Mouse (Mus musculus) limb, embryonic 15.5 days (tissue): ENCODE results near the gene Mad1l1. TPM values are rescaled to one million over a fixed set of nuclear protein-coding genes. Genes with fewer than 3 reads are reported as not detected.

Experiments used
- ATAC-seq: fragments of 200-750 bp; cut with Nextera tagmentation; 2 replicates; pipeline ENCODE4 v1.8.0; 2017; ENCODE audit warnings: low read depth, moderate TSS enrichment; ENCODE audit not compliant: insufficient number of reproducible peaks, low FRiP score, low TSS enrichment
- H3K27ac ChIP-seq: fragments of 300-500 bp; sonication (generic); 2 replicates; pipeline ENCODE4 v1.5.1; 2015; ENCODE audit warnings: moderate library complexity, mild to moderate bottlenecking, inconsistent platforms
- H3K27me3 ChIP-seq: fragments of 300-500 bp; sonication (generic); 2 replicates; pipeline ENCODE4 v1.6.1; 2015; ENCODE audit warnings: inconsistent platforms
- H3K36me3 ChIP-seq: fragments of 300-500 bp; sonication (generic); 2 replicates; pipeline ENCODE4 v1.6.1; 2015; ENCODE audit warnings: inconsistent platforms
- H3K4me1 ChIP-seq: fragments of 300-500 bp; sonication (generic); 2 replicates; pipeline ENCODE4 v1.6.1; 2015; ENCODE audit warnings: inconsistent platforms
- H3K4me2 ChIP-seq: fragments of 300-500 bp; sonication (generic); 2 replicates; pipeline ENCODE4 v1.6.1; 2015; ENCODE audit warnings: mild to moderate bottlenecking, inconsistent platforms
- H3K4me3 ChIP-seq: fragments of 300-500 bp; sonication (generic); 2 replicates; pipeline ENCODE4 v1.5.1; 2015; ENCODE audit warnings: mild to moderate bottlenecking, inconsistent platforms
- H3K9ac ChIP-seq: fragments of 300-500 bp; sonication (generic); 2 replicates; pipeline ENCODE4 v1.6.1; 2015; ENCODE audit warnings: inconsistent platforms
- H3K9me3 ChIP-seq: fragments of 300-500 bp; sonication (generic); 2 replicates; pipeline ENCODE4 v1.6.1; 2016; ENCODE audit warnings: inconsistent platforms
- WGBS: fragments of 180-500 bp; shearing (Covaris S2); methylation state at CpG from one replicate; pipeline ENCODE4 v1.1.7; 2015; 5-methylcytosine and 5-hydroxymethylcytosine counted together
- polyA plus RNA-seq: library from polyadenylated mRNA; unstranded; fragments of >200 nt; fragmentation: Nextera tagmentation; extraction: Ambion mirVana; gene quantifications from 2 replicates; pipeline ENCODE4 v1.2.1, GENCODE M21; 2015

Mad1l1 gene
- polyA plus RNA-seq, 1 experiment from 2014 or later: 42.9 TPM

GRCm38 (mm10) chr5:140205991-140206390 is 115.4 kb downstream of the Mad1l1 start:
- Histone ChIP-seq H3K9me3 (no peaks in the 10 kb centered on the region), H3K36me3 (no peaks in the 10 kb centered on the region), H3K27ac (no peak overlapping the region), H3K4me2 (no peak overlapping the region), H3K27me3 (no peaks in the 10 kb centered on the region), H3K4me3 (no peak overlapping the region), H3K9ac (no peak overlapping the region), H3K4me1 (peaks cover 10% of the 10 kb centered on the region)
- WGBS: 80% methylated on average over 2 of the region's 2 CpGs
- no peak for ATAC-seq

DNA sequence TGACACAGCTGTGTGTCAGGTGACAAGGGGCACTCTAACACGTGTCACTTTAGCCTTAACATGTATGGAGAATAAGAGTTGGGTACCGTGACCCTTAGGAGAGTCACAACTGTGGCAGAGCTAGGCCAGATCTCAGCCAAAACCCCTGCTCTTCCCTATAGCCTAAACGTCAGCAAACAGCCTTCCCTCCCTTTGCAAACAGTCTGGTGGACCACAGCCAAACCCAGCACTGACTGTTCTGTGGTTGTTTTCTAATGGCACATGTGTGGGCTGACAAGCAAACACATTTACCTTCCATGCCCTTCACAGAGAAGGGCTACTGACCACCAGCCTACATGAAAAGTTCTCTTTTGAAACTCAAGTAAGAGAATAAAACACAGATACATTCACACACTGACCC is 116.9 kb downstream of the Mad1l1 start:
- no peak for ATAC-seq
- WGBS: 68% methylated on average over 3 of the region's 3 CpGs
- Histone ChIP-seq H3K9me3 (no peaks in the 10 kb centered on the region), H3K36me3 (no peaks in the 10 kb centered on the region), H3K27me3 (no peaks in the 10 kb centered on the region), H3K4me3 (no peak overlapping the region), H3K4me2 (no peak overlapping the region), H3K4me1 (peaks cover 10% of the 10 kb centered on the region), H3K9ac (no peak overlapping the region), H3K27ac (no peak overlapping the region)

DNA sequence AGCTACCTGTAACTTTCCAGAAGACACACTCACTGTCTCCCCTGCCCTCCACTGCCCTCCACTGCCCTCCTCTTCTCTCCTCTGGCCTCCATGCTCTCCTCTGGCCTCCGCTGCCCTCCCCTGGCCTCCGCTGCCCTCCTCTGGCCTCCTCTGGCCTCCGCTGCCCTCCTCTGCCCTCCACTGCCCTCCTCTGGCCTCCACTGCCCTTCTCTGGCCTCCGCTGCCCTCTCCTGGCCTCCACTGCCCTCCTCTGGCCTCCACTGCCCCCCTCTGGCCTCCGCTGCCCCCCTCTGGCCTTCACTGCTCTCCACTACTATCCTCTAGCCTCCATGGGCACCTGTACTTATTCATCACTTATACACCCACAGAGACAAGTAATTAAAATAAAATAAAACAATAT is 117.3 kb downstream of the Mad1l1 start:
- H3K36me3 ChIP-seq: no peaks in the 10 kb centered on the region
- H3K4me2 ChIP-seq: no peak overlapping the region
- H3K27me3 ChIP-seq: no peaks in the 10 kb centered on the region
- no peak overlapping the region for H3K27ac ChIP-seq
- no peak overlapping the region for H3K4me3 ChIP-seq
- WGBS: 92% methylated on average over 5 of the region's 5 CpGs
- H3K9ac ChIP-seq: no peak overlapping the region
- ATAC-seq: no peak
- H3K9me3 ChIP-seq: no peaks in the 10 kb centered on the region
- peaks cover 7% of the 10 kb centered on the region for H3K4me1 ChIP-seq

DNA sequence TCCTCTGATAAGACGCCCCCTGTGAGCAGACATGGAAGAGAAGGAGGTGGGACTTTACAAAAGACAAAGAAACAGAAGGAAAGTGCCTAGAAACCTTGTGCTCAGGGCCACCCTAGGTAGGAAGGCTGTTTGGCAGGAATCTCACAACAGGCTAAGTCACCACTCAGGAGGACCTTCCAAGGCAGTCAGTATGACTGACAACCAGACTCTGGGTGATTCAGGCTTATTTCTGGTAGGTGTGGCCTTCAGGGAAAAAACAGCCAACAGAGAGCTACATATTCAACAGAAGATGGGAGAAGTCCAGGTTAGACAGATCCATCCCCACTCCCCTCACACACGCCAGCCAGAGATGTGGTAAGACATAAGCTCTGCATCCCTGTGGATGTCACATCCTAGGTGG is 118.9 kb downstream of the Mad1l1 start:
- 75% methylated on average over 2 of the region's 2 CpGs for WGBS
- H3K9ac ChIP-seq: no peak overlapping the region
- no peak overlapping the region for H3K27ac ChIP-seq
- H3K4me2 ChIP-seq: no peak overlapping the region
- no peak overlapping the region for H3K4me3 ChIP-seq
- H3K4me1 ChIP-seq: no peaks in the 10 kb centered on the region; the same call in 1 of the 2 replicates
- no peaks in the 10 kb centered on the region for H3K36me3 ChIP-seq
- H3K27me3 ChIP-seq: no peaks in the 10 kb centered on the region
- ATAC-seq: no peak
- H3K9me3 ChIP-seq: no peaks in the 10 kb centered on the region

DNA sequence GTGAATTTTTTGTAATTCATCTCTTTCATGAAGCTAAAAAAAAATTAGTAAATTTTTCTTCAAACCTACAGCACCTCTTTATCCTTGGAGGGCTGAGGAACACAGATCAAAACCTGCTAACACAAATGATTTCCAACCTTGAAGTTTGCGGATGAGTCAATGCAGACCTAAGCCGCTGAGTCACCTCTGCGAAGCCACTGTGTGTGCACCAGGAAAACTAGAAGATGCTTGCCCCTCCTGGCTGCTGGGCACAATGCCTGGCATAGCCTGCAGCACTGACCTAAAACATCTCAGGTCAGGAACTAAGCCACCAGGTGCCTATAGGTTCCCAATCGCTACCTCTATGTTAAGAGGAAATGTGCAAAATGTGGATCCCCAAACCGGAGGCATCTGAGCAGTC is 119.8 kb downstream of the Mad1l1 start:
- 86% methylated on average over 5 of the region's 5 CpGs for WGBS
- H3K27me3 ChIP-seq: no peaks in the 10 kb centered on the region
- no peak overlapping the region for H3K9ac ChIP-seq
- no peak overlapping the region for H3K4me3 ChIP-seq
- no peak for ATAC-seq
- H3K9me3 ChIP-seq: no peaks in the 10 kb centered on the region
- no peaks in the 10 kb centered on the region for H3K36me3 ChIP-seq
- no peaks in the 10 kb centered on the region; the same call in 1 of the 2 replicates for H3K4me1 ChIP-seq
- H3K4me2 ChIP-seq: no peak overlapping the region
- no peak overlapping the region for H3K27ac ChIP-seq

DNA sequence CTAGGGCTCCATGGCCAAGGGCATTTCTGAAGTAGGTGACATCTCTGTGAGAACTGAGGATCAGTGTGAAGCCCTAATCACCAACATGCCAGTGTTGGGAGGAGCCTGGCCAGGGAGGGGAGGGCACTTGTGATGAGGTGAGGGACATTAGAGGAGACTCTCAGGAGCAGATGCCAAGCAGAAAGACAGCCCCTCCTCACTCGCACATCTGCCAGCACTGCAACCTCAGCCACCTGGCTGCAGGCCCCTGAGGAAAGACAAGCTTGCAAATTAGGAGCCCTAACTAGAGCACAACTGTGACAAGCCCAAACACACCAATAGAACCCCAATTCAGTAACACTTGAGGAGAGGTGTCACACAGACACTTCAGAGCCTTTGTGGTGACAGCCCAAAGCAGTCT is 120.2 kb downstream of the Mad1l1 start:
- no peaks in the 10 kb centered on the region for H3K9me3 ChIP-seq
- H3K4me1 ChIP-seq: no peaks in the 10 kb centered on the region; the same call in 1 of the 2 replicates
- H3K27me3 ChIP-seq: no peaks in the 10 kb centered on the region
- H3K36me3 ChIP-seq: no peaks in the 10 kb centered on the region
- no peak overlapping the region for H3K4me2 ChIP-seq
- 48% methylated on average over 1 of the region's 1 CpGs for WGBS
- no peak overlapping the region for H3K4me3 ChIP-seq
- ATAC-seq: no peak
- H3K9ac ChIP-seq: no peak overlapping the region
- H3K27ac ChIP-seq: no peak overlapping the region

DNA sequence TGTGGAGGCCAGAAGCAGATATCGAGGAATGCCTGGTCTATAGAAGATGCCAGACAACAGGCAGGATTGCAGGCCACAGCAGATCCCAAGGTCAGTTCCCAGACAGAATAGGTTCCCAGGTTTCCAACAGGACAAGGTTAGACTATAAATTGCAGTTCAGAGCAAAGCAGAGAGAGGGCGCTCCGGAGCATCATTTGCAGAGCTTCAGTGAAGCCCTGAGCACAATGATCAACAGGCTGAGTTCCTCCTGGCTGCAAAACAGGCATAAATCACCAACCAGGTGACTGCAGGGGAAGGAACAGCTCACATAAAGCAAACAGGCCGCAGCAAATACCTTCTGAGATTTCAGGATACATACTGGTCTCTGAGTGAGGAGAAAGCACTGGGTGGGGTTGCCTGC is 123.6 kb downstream of the Mad1l1 start:
- H3K4me3 ChIP-seq: no peak overlapping the region
- H3K27me3 ChIP-seq: no peaks in the 10 kb centered on the region
- H3K4me1 ChIP-seq: peaks cover 10% of the 10 kb centered on the region
- no peaks in the 10 kb centered on the region for H3K9me3 ChIP-seq
- H3K27ac ChIP-seq: no peak overlapping the region
- H3K36me3 ChIP-seq: peaks cover 9% of the 10 kb centered on the region; the same call in 1 of the 2 replicates
- H3K4me2 ChIP-seq: no peak overlapping the region
- ATAC-seq: no peak
- H3K9ac ChIP-seq: no peak overlapping the region
- WGBS: 22% methylated on average over 4 of the region's 4 CpGs

GRCm38 (mm10) chr5:140196446-140196845 is 124.9 kb downstream of the Mad1l1 start:
- 76% methylated on average over 3 of the region's 3 CpGs for WGBS
- Histone ChIP-seq H3K36me3 (peaks cover 11% of the 10 kb centered on the region; the same call in 1 of the 2 replicates), H3K4me1 (peaks cover 13% of the 10 kb centered on the region), H3K27me3 (no peaks in the 10 kb centered on the region), H3K4me3 (no peak overlapping the region), H3K4me2 (no peak overlapping the region), H3K27ac (no peak overlapping the region), H3K9me3 (no peaks in the 10 kb centered on the region), H3K9ac (no peak overlapping the region)
- no peak for ATAC-seq

DNA sequence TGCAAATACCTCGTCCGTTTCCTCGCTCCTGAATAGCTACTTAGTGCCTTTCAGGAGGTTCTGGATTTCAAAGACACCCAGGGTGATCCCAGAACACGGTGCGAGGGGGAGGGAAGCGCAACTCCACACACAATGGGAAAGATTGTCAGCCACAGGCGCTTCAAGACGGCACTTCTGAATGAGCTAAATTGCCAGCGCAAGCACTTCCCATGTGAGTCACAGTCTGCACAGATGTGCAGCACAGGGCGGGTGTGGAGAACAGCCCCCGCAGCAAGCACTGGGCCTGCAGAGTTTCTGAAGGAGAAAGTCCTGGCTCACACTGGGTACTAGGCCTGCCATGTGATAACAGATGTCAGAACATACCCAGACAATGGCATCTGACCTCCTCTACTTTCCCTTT is 127.2 kb downstream of the Mad1l1 start:
- H3K4me2 ChIP-seq: no peak overlapping the region
- peaks cover 11% of the 10 kb centered on the region; the same call in 1 of the 2 replicates for H3K36me3 ChIP-seq
- no peak overlapping the region for H3K27ac ChIP-seq
- H3K9me3 ChIP-seq: no peaks in the 10 kb centered on the region
- H3K4me3 ChIP-seq: no peak overlapping the region
- ATAC-seq: no peak
- WGBS: 75% methylated on average over 11 of the region's 11 CpGs
- no peaks in the 10 kb centered on the region for H3K27me3 ChIP-seq
- H3K4me1 ChIP-seq: peaks cover 24% of the 10 kb centered on the region
- H3K9ac ChIP-seq: no peak overlapping the region

DNA sequence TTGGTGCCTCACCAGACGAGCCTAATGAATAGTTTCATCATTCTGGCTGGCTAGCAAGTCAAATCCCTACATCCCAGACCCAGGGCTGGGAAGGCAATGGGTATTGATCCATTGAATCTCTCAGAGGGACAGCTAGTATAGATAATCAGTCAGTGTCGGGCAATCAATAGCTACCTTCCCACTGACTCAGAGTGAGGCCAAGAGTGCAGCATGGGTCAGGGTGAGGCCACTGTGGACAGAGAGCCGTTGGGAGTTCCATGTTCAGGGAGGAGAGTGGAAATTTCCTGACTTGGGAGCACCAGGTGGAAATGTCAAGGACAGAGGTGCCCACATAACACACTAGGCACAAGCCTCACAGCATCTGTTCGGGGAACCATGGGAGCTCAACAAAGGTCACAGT is 129.8 kb downstream of the Mad1l1 start:
- no peaks in the 10 kb centered on the region for H3K27me3 ChIP-seq
- 67% methylated on average over 4 of the region's 4 CpGs for WGBS
- peaks cover 11% of the 10 kb centered on the region; the same call in 1 of the 2 replicates for H3K36me3 ChIP-seq
- H3K4me2 ChIP-seq: no peak overlapping the region
- no peaks in the 10 kb centered on the region for H3K9me3 ChIP-seq
- no peak overlapping the region for H3K4me3 ChIP-seq
- H3K9ac ChIP-seq: no peak overlapping the region
- H3K27ac ChIP-seq: no peak overlapping the region
- no peak for ATAC-seq
- peaks cover 24% of the 10 kb centered on the region for H3K4me1 ChIP-seq

DNA sequence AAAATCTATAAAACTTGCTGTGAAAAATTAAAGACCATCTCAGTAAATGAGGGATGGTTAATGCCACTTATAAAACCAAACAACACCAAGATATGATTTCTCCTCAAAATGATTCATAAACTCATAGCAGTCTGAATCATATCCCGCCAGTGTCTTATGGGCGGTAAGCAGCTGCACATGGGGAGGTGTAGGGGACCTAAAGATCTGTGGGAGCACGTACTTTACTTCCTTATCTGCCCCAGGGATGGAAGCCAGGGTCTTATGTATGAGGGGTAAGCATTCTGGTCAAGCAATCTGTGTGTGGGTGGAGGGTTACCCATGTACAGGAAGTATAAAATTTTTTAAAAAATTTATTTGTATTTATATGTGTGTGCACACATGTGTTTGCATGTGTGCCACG is 135.0 kb downstream of the Mad1l1 start:
- no peaks in the 10 kb centered on the region for H3K9me3 ChIP-seq
- WGBS: 85% methylated on average over 4 of the region's 4 CpGs
- no peaks in the 10 kb centered on the region for H3K27me3 ChIP-seq
- H3K36me3 ChIP-seq: no peaks in the 10 kb centered on the region
- no peak overlapping the region for H3K9ac ChIP-seq
- H3K4me1 ChIP-seq: peaks cover 10% of the 10 kb centered on the region
- ATAC-seq: no peak
- H3K4me3 ChIP-seq: no peak overlapping the region
- H3K27ac ChIP-seq: no peak overlapping the region
- H3K4me2 ChIP-seq: no peak overlapping the region

- Histone ChIP-seq H3K27me3 (no peaks in the 10 kb centered on the region), H3K4me1 (0 out of 2 replicates have a peak, but pooled peaks cover 6% of the 10 kb centered on the region), H3K9me3 (no peaks in the 10 kb centered on the region), H3K27ac (no peak overlapping the region), H3K4me3 (no peak overlapping the region), H3K36me3 (no peaks in the 10 kb centered on the region), H3K4me2 (no peak overlapping the region), H3K9ac (no peak overlapping the region)
- no peak for ATAC-seq
- 87% methylated on average over 6 of the region's 6 CpGs for WGBS
Measured at GRCm38 (mm10) chr5:140185757-140186156, 135.6 kb downstream of the Mad1l1 start.

DNA sequence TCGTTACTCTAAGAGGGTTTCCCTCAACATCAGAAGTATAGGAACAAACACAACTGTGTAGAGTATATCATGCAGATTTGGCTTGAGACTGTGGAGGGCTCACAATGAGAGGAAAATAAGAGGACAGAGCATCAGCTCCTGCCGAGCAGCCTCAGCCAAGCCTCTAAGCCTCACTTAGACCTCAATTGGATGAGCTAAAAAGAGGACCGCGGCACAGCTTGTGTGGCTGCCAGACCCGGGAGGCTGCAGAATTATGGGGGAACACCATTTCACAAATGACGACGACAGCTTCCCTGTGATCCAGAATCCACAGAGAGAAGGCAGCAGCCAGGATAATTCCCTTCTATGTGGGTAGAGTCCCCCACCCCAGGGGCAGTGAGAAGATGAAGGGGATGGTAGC is 138.0 kb downstream of the Mad1l1 start:
- H3K9me3 ChIP-seq: no peaks in the 10 kb centered on the region
- no peaks in the 10 kb centered on the region for H3K36me3 ChIP-seq
- no peak overlapping the region for H3K9ac ChIP-seq
- 0 out of 2 replicates have a peak, but pooled peaks cover 4% of the 10 kb centered on the region for H3K4me1 ChIP-seq
- H3K4me2 ChIP-seq: no peak overlapping the region
- H3K4me3 ChIP-seq: no peak overlapping the region
- WGBS: 82% methylated on average over 7 of the region's 7 CpGs
- H3K27me3 ChIP-seq: no peaks in the 10 kb centered on the region
- no peak overlapping the region for H3K27ac ChIP-seq
- ATAC-seq: no peak
